Mouse (Mus musculus): ENCODE results near the gene Acot8. TPM values are rescaled to one million over a fixed set of nuclear protein-coding genes. Genes with fewer than 3 reads are reported as not detected.
A peak's percentile ranks its signal among the peaks of the same experiment; 100 is the strongest.

The Acot8 gene
- polyA plus RNA-seq, 1 experiment from 2014 or later: 12.6 TPM

DNA sequence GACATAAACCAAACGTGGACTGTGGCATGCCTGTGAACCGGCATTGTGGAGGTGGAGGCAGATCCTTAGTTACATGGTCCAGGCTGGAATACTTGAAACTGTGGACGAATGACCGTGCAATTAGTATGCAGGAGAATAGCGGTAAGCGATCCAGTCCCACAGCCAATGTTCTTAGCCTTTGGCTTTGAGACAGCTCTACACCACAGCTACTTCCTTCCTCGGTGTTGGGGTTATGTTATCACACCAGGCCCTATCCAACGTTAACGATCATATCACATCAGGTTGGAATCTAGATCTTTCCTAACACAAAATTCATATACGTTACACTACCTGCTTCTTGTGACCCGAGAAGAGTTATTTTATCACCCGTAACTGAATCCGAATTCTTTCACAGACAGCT is 59.7 kb downstream of the Acot8 start:
- ATAC-seq (ENCODE audit: low FRiP score) (no peak), DNase-seq (ENCODE audit: low spot score, missing footprints) (no peak)
- H3K9ac ChIP-seq (ENCODE audit: low read length): peak overlapping the region; percentile 92
- no peaks in the 10 kb centered on the region for H3K36me3 ChIP-seq (ENCODE audit: control insufficient read depth, insufficient read depth, low read length)
- peak overlapping the region; percentile 89 for H3K4me2 ChIP-seq
- peak overlapping the region; percentile 88; the same call in 1 of the 2 replicates for H3K4me3 ChIP-seq (ENCODE audit: low read depth, low read length)
- H3K27me3 ChIP-seq (ENCODE audit: control insufficient read depth, insufficient read depth, low read length): no peaks in the 10 kb centered on the region
- H3K27ac ChIP-seq (ENCODE audit: low read depth, low read length): no peak overlapping the region
- WGBS: 76% methylated on average over 13 of the region's 13 CpGs
- no peaks in the 10 kb centered on the region for H3K9me3 ChIP-seq (ENCODE audit: control insufficient read depth, low read length)
- H3K4me1 ChIP-seq (ENCODE audit: control insufficient read depth, insufficient read depth, low read length): peaks cover 12% of the 10 kb centered on the region

Other genes starting within 250 kb of the Acot8 start
- 15.4 and 21.7 TPM in 2 replicates for gene Wfdc2, start 242.5 kb downstream of the Acot8 start, polyA plus RNA-seq (2014; fragmentation: Nextera tagmentation; extraction: Ambion mirVana)
- not detected in 2 replicates for gene Spint3, start 231.4 kb downstream of the Acot8 start, polyA plus RNA-seq (2014; fragmentation: Nextera tagmentation; extraction: Ambion mirVana)
- not detected in 2 replicates for gene Wfdc6a, start 219.4 kb downstream of the Acot8 start, polyA plus RNA-seq (2014; fragmentation: Nextera tagmentation; extraction: Ambion mirVana)
- not detected in 2 replicates for gene Eppin, start 211.3 kb downstream of the Acot8 start, polyA plus RNA-seq (2014; fragmentation: Nextera tagmentation; extraction: Ambion mirVana)
- gene Wfdc6b, start 191.4 kb downstream of the Acot8 start, polyA plus RNA-seq (2014; fragmentation: Nextera tagmentation; extraction: Ambion mirVana): not detected in 2 replicates
- gene Wfdc8, start 191.3 kb downstream of the Acot8 start, polyA plus RNA-seq (2014; fragmentation: Nextera tagmentation; extraction: Ambion mirVana): not detected in 2 replicates
- gene Wfdc16, start 166.1 kb downstream of the Acot8 start, polyA plus RNA-seq (2014; fragmentation: Nextera tagmentation; extraction: Ambion mirVana): not detected in 2 replicates
- not detected in 2 replicates for gene Wfdc10, start 148.8 kb downstream of the Acot8 start, polyA plus RNA-seq (2014; fragmentation: Nextera tagmentation; extraction: Ambion mirVana)
- gene Wfdc9, start 148.3 kb downstream of the Acot8 start, polyA plus RNA-seq (2014; fragmentation: Nextera tagmentation; extraction: Ambion mirVana): not detected in 2 replicates
- gene Wfdc11, start 130.8 kb downstream of the Acot8 start, polyA plus RNA-seq (2014; fragmentation: Nextera tagmentation; extraction: Ambion mirVana): not detected in 2 replicates
- 0.21 TPM in 1 of 2 replicates, not detected in the other for gene Wfdc13, start 119.8 kb downstream of the Acot8 start, polyA plus RNA-seq (2014; fragmentation: Nextera tagmentation; extraction: Ambion mirVana)
- gene Spint4, start 106.4 kb downstream of the Acot8 start, polyA plus RNA-seq (2014; fragmentation: Nextera tagmentation; extraction: Ambion mirVana): not detected in 2 replicates
- not detected in 2 replicates for gene Spint5, start 89.6 kb downstream of the Acot8 start, polyA plus RNA-seq (2014; fragmentation: Nextera tagmentation; extraction: Ambion mirVana)
- 0.66 and 0.85 TPM in 2 replicates for gene Wfdc3, start 59.0 kb downstream of the Acot8 start, polyA plus RNA-seq (2014; fragmentation: Nextera tagmentation; extraction: Ambion mirVana)
- 75.9 and 82.5 TPM in 2 replicates for gene Dnttip1, start 58.9 kb downstream of the Acot8 start, polyA plus RNA-seq (2014; fragmentation: Nextera tagmentation; extraction: Ambion mirVana)
- 520 and 544 TPM in 2 replicates for gene Ube2c, start 35.0 kb downstream of the Acot8 start, polyA plus RNA-seq (2014; fragmentation: Nextera tagmentation; extraction: Ambion mirVana)
- not detected in 2 replicates for gene Tnnc2, start 24.9 kb downstream of the Acot8 start, polyA plus RNA-seq (2014; fragmentation: Nextera tagmentation; extraction: Ambion mirVana)
- gene Snx21, start 19.1 kb downstream of the Acot8 start, polyA plus RNA-seq (2014; fragmentation: Nextera tagmentation; extraction: Ambion mirVana): 10.4 and 11.7 TPM in 2 replicates
- gene Zswim3, start 216 bp upstream of the Acot8 start, polyA plus RNA-seq (2014; fragmentation: Nextera tagmentation; extraction: Ambion mirVana): 11.4 and 12.6 TPM in 2 replicates
- gene Zswim1, start 17.8 kb upstream of the Acot8 start, polyA plus RNA-seq (2014; fragmentation: Nextera tagmentation; extraction: Ambion mirVana): 22.0 and 23.2 TPM in 2 replicates
- gene Spata25, start 23.7 kb upstream of the Acot8 start, polyA plus RNA-seq (2014; fragmentation: Nextera tagmentation; extraction: Ambion mirVana): not detected in 2 replicates
- 84.8 and 89.7 TPM in 2 replicates for gene Ctsa, start 28.0 kb upstream of the Acot8 start, polyA plus RNA-seq (2014; fragmentation: Nextera tagmentation; extraction: Ambion mirVana)
- gene Neurl2, start 28.6 kb upstream of the Acot8 start, polyA plus RNA-seq (2014; fragmentation: Nextera tagmentation; extraction: Ambion mirVana): 3.8 and 4.5 TPM in 2 replicates
- gene Pltp, start 52.8 kb upstream of the Acot8 start, polyA plus RNA-seq (2014; fragmentation: Nextera tagmentation; extraction: Ambion mirVana): 91.8 and 97.3 TPM in 2 replicates
- 62.0 and 65.7 TPM in 2 replicates for gene Pcif1, start 74.4 kb upstream of the Acot8 start, polyA plus RNA-seq (2014; fragmentation: Nextera tagmentation; extraction: Ambion mirVana)
- 8.2 and 8.8 TPM in 2 replicates for gene Zfp335, start 106.9 kb upstream of the Acot8 start, polyA plus RNA-seq (2014; fragmentation: Nextera tagmentation; extraction: Ambion mirVana)
- gene Mmp9, start 135.9 kb upstream of the Acot8 start, polyA plus RNA-seq (2014; fragmentation: Nextera tagmentation; extraction: Ambion mirVana): 1.9 and 2.0 TPM in 2 replicates
- gene Slc12a5, start 155.9 kb upstream of the Acot8 start, polyA plus RNA-seq (2014; fragmentation: Nextera tagmentation; extraction: Ambion mirVana): 2.8 and 3.0 TPM in 2 replicates
- gene Ncoa5, start 230.0 kb upstream of the Acot8 start, polyA plus RNA-seq (2014; fragmentation: Nextera tagmentation; extraction: Ambion mirVana): 76.9 and 85.6 TPM in 2 replicates

Data from midbrain, embryonic 11.5 days (tissue).